Mouse (Mus musculus) gonadal fat pad, adult 2 months (tissue): ENCODE measurements at regions not wholly inside any gene's neighbourhood (a gene's known extent, or its start where the extent isn't known, plus 50 kb on each side); places are given as distances from the start of the nearest gene placed in this dataset.

ENCODE experiments used
- DNase-seq: peaks from one replicate; pipeline ENCODE4 v3.0.0-alpha.2; 2012; ENCODE audit warnings: low read depth

GRCm38 (mm10) chr6:102977122-102977521, 404.2 kb upstream of the Cntn3 start:
- no peak for DNase-seq

- DNase-seq, result no peak
Measured at GRCm38 (mm10) chr6:103023326-103023725, 450.4 kb upstream of the Cntn3 start.

GRCm38 (mm10) chr6:103024006-103024405, 451.1 kb upstream of the Cntn3 start:
- DNase-seq, result no peak

GRCm38 (mm10) chr6:103028150-103028549, 455.2 kb upstream of the Cntn3 start:
- no peak for DNase-seq

- DNase-seq, result no peak
Measured at GRCm38 (mm10) chr6:103033418-103033817, 460.5 kb upstream of the Cntn3 start.

- no peak for DNase-seq
Measured at GRCm38 (mm10) chr6:103033919-103034318, 461.0 kb upstream of the Cntn3 start.

- DNase-seq, result no peak
Measured at GRCm38 (mm10) chr6:103060591-103060990, 449.8 kb upstream of the Chl1 start.

- DNase-seq, result no peak
Measured at GRCm38 (mm10) chr6:103106189-103106588, 404.2 kb upstream of the Chl1 start.

GRCm38 (mm10) chr6:103119537-103119936, 390.8 kb upstream of the Chl1 start:
- no peak for DNase-seq

GRCm38 (mm10) chr6:103140851-103141250, 369.5 kb upstream of the Chl1 start:
- DNase-seq, result no peak

- DNase-seq, result no peak
Measured at GRCm38 (mm10) chr6:103177851-103178250, 332.5 kb upstream of the Chl1 start.

GRCm38 (mm10) chr6:103183355-103183754, 327.0 kb upstream of the Chl1 start:
- DNase-seq, result no peak

GRCm38 (mm10) chr6:103196838-103197237, 313.5 kb upstream of the Chl1 start:
- DNase-seq, result no peak

- DNase-seq, result no peak
Measured at GRCm38 (mm10) chr6:103201605-103202004, 308.8 kb upstream of the Chl1 start.

- DNase-seq, result no peak
Measured at GRCm38 (mm10) chr6:103209202-103209601, 301.2 kb upstream of the Chl1 start.

- no peak for DNase-seq
Measured at GRCm38 (mm10) chr6:103213160-103213559, 297.2 kb upstream of the Chl1 start.

GRCm38 (mm10) chr6:103236896-103237295, 273.5 kb upstream of the Chl1 start:
- DNase-seq, result no peak

GRCm38 (mm10) chr6:103268984-103269383, 241.4 kb upstream of the Chl1 start:
- no peak for DNase-seq

GRCm38 (mm10) chr6:103272216-103272615, 238.2 kb upstream of the Chl1 start:
- DNase-seq, result no peak

GRCm38 (mm10) chr6:103275071-103275470, 235.3 kb upstream of the Chl1 start:
- no peak for DNase-seq

- no peak for DNase-seq
Measured at GRCm38 (mm10) chr6:103275476-103275875, 234.9 kb upstream of the Chl1 start.

GRCm38 (mm10) chr6:103296015-103296414, 214.4 kb upstream of the Chl1 start:
- no peak for DNase-seq

- DNase-seq, result no peak
Measured at GRCm38 (mm10) chr6:103306420-103307249, 203.8 kb upstream of the Chl1 start.

- no peak for DNase-seq
Measured at GRCm38 (mm10) chr6:103307250-103307580, 203.2 kb upstream of the Chl1 start.
